Mouse (Mus musculus): Measurements from ENCODE around the gene Cenpe.

DNA sequence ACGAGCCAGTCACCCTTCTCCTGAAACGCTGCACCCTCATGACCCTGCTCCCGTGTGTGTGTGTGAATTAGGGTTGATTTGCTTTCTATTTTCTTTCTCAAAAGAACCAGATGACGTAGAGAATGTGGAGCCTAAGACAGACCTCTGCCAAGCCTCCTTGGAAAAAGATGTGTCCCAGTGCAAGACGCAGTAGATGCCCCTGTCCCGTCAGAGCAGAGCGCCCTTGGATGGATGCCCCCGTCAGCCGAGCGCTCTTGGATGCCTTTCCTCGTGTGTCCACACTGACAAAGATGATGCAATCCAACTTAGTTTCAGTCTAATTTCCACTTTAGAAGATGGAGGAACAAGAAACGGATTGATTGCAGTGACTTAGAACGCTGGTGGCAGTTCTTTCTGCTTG lies 60.7 kb downstream of the Cenpe start:
- no peak for TF ChIP-seq POLR2A (IDR thresholded peaks at IDR 0.05; ENCODE audit: extremely low read depth, insufficient read depth, low read length)
- no peak for TF ChIP-seq CTCF (IDR thresholded peaks at IDR 0.05; ENCODE audit: extremely low read depth, insufficient read depth, low read length)

Measured in cortical plate, adult 2 months (tissue).